Mouse (Mus musculus) T-cell, adult 66 days (primary cell): ENCODE data around the gene Fbxw15. TPM values are rescaled to one million over a fixed set of nuclear protein-coding genes. Genes with fewer than 3 reads are reported as not detected.

Experiments
- total RNA-seq, 2 experiments: library from RNA; stranded (reverse); gene quantifications; 3 replicates in 1 of 2; 4 replicates in 1 of 2; pipeline ENCODE4 v1.2.4; 2023

Fbxw15 gene
- not detected for total RNA-seq

GRCm38 (mm10) chr9:109568162-109568561, at the start of gene Fbxw15:
Fbxw15 (minus strand) TSS chr9:109568262.

Other genes with a start within 250 kb of the Fbxw15 start
- not detected for gene Fbxw28, start 228.6 kb downstream of the Fbxw15 start, total RNA-seq
- gene Fbxw22, start 164.0 kb downstream of the Fbxw15 start, total RNA-seq, result not detected
- not detected for gene Fbxw16, start 119.1 kb downstream of the Fbxw15 start, total RNA-seq
- gene Fbxw19, start 72.4 kb downstream of the Fbxw15 start, total RNA-seq, result not detected
- not detected for gene Fbxw24, start 57.8 kb upstream of the Fbxw15 start, total RNA-seq
- gene Fbxw25, start 96.4 kb upstream of the Fbxw15 start, total RNA-seq, result not detected
- not detected for gene Fbxw18, start 134.4 kb upstream of the Fbxw15 start, total RNA-seq
- gene Fbxw26, start 177.8 kb upstream of the Fbxw15 start, total RNA-seq, result not detected
- not detected for gene Fbxw27, start 222.4 kb upstream of the Fbxw15 start, total RNA-seq
- gene Spink8, start 244.0 kb upstream of the Fbxw15 start, total RNA-seq, result not detected